Mouse (Mus musculus): ENCODE data around the gene Gm10392.
A peak's percentile ranks its signal among the peaks of the same experiment; 100 is the strongest.

Gm10392 gene

GRCm38 (mm10) chr11:77507426-77507825 is 11.6 kb downstream of the Gm10392 start:
- DNase-seq = no peak

GRCm38 (mm10) chr11:77506941-77507340 is 12.1 kb downstream of the Gm10392 start:
- DNase-seq = no peak

- no peak for DNase-seq
Observed at GRCm38 (mm10) chr11:77506273-77506672, 12.7 kb downstream of the Gm10392 start.

- no peak for DNase-seq
Observed at GRCm38 (mm10) chr11:77505291-77505980, 13.6 kb downstream of the Gm10392 start.

GRCm38 (mm10) chr11:77504377-77504776 is 14.6 kb downstream of the Gm10392 start:
- no peak for DNase-seq

GRCm38 (mm10) chr11:77503511-77503910 is 15.5 kb downstream of the Gm10392 start:
- DNase-seq = no peak

GRCm38 (mm10) chr11:77502481-77502880 is 16.5 kb downstream of the Gm10392 start:
- DNase-seq = no peak

GRCm38 (mm10) chr11:77501971-77502370 is 17.0 kb downstream of the Gm10392 start:
- DNase-seq = no peak

- peak; percentile 81 for DNase-seq
Observed at GRCm38 (mm10) chr11:77501392-77501791, 17.6 kb downstream of the Gm10392 start.

- DNase-seq = peak; percentile 26
Observed at GRCm38 (mm10) chr11:77500361-77501325, 18.4 kb downstream of the Gm10392 start.

- DNase-seq = no peak
Observed at GRCm38 (mm10) chr11:77499354-77499753, 19.6 kb downstream of the Gm10392 start.

GRCm38 (mm10) chr11:77498261-77499139 is 20.5 kb downstream of the Gm10392 start:
- DNase-seq = no peak

- DNase-seq = no peak
Observed at GRCm38 (mm10) chr11:77497851-77498250, 21.1 kb downstream of the Gm10392 start.

- DNase-seq = peak; percentile 80
Observed at GRCm38 (mm10) chr11:77497341-77497756, 21.6 kb downstream of the Gm10392 start.

- no peak for DNase-seq
Observed at GRCm38 (mm10) chr11:77495507-77495906, 23.5 kb downstream of the Gm10392 start.

- no peak for DNase-seq
Observed at GRCm38 (mm10) chr11:77494782-77495181, 24.2 kb downstream of the Gm10392 start.

GRCm38 (mm10) chr11:77494344-77494676 is 24.7 kb downstream of the Gm10392 start:
- no peak for DNase-seq

- peak; percentile 67 for DNase-seq
Observed at GRCm38 (mm10) chr11:77493512-77494343, 25.3 kb downstream of the Gm10392 start, which contains the start of gene Git1. Gene Git1, plus strand, starts transcription at chr11:77493562.

- DNase-seq = peak; percentile 96
Observed at GRCm38 (mm10) chr11:77492911-77493332, 26.1 kb downstream of the Gm10392 start.

GRCm38 (mm10) chr11:77492311-77492871 is 26.6 kb downstream of the Gm10392 start:
- peak; percentile 71 for DNase-seq

GRCm38 (mm10) chr11:77491502-77492291 is 27.3 kb downstream of the Gm10392 start:
- DNase-seq = peak; percentile 35
